9 mouse cellular contexts compared by ENCODE assay signal in genomic region chr2:31339826-31340225, GRCm38 (mm10). TPM values are rescaled to one million over a fixed set of nuclear protein-coding genes. Genes with fewer than 3 reads are reported as not detected.
DNase-seq lines count a peak whose midpoint lies in the region; ATAC-seq and TF ChIP-seq lines count a peak whose summit lies in the region.
"Had no signal": no experiment of that assay in that cellular context is flagged by ENCODE, and none has a peak within 500 bp of the region (broad histone marks: within the 10 kb centered on the region; RNA-seq: fewer than 3 reads in every experiment).

No protein-coding gene starts in this region.

- no peak overlapping the region for H3K9ac ChIP-seq in kidney, embryonic 15.5 days
- no peak overlapping the region for H3K9ac ChIP-seq in neural tube, embryonic 11.5 days (ENCODE audit: low read length)

- intact Hi-C loops in gastrocnemius, adult 2 months (cut with DNase I), result no loop called here

- peak overlapping the region; percentile 59 for H3K27ac ChIP-seq in gastrocnemius, adult 2 months
- H3K27ac ChIP-seq in kidney, embryonic 15.5 days, result no peak overlapping the region
- no peak overlapping the region for H3K27ac ChIP-seq in neural tube, embryonic 11.5 days (ENCODE audit: low read depth, low read length)

- no peaks in the 10 kb centered on the region for H3K9me3 ChIP-seq in kidney, embryonic 15.5 days (replicated peaks)
- H3K9me3 ChIP-seq in neural tube, embryonic 11.5 days (ENCODE audit: control insufficient read depth, low read length), result no peaks in the 10 kb centered on the region

- no peak overlapping the region for H3K4me2 ChIP-seq in kidney, embryonic 15.5 days
- no peak overlapping the region for H3K4me2 ChIP-seq in neural tube, embryonic 11.5 days (ENCODE audit: low read depth)

- ATAC-seq in cerebellum, adult (ENCODE audit: insufficient number of reproducible peaks, low FRiP score, low TSS enrichment), result no peak
- peak; percentile 58; the same call in 1 of the 2 replicates for ATAC-seq in kidney, embryonic 15.5 days (replicated peaks; ENCODE audit: low FRiP score)
- ATAC-seq in neural tube, embryonic 11.5 days (ENCODE audit: insufficient read depth, low FRiP score, low TSS enrichment), result no peak
- ATAC-seq in frontal cortex, adult (ENCODE audit: low TSS enrichment), result no peak

- H3K36me3 ChIP-seq in kidney, embryonic 15.5 days, result no peaks in the 10 kb centered on the region
- H3K36me3 ChIP-seq in neural tube, embryonic 11.5 days (ENCODE audit: control insufficient read depth, insufficient read depth, low read length), result no peaks in the 10 kb centered on the region

- no peak for TF ChIP-seq CTCF in gastrocnemius, adult 2 months (IDR thresholded peaks at IDR 0.05)

- peaks cover 12% of the 10 kb centered on the region for H3K27me3 ChIP-seq in kidney, embryonic 15.5 days
- H3K27me3 ChIP-seq in neural tube, embryonic 11.5 days (ENCODE audit: control insufficient read depth, insufficient read depth, low read length), result no peaks in the 10 kb centered on the region

- peaks cover 18% of the 10 kb centered on the region for H3K4me1 ChIP-seq in kidney, embryonic 15.5 days
- no peaks in the 10 kb centered on the region for H3K4me1 ChIP-seq in neural tube, embryonic 11.5 days (ENCODE audit: control insufficient read depth, insufficient read depth, low read length)

- WGBS in kidney, embryonic 15.5 days, result 12% methylated on average over 9 of the region's 9 CpGs
- 48% methylated on average over 9 of the region's 9 CpGs for WGBS in neural tube, embryonic 11.5 days

- DNase-seq in cerebellum, postnatal 10 days, result peak; percentile 73 to 81
- peak; percentile 89 for DNase-seq in gastrocnemius, adult 2 months
- peak; percentile 35 for DNase-seq in neural tube, embryonic 11.5 days (ENCODE audit: low spot score)
- DNase-seq in spleen, adult 12 weeks (ENCODE audit: low spot score), result no peak
- no peak for DNase-seq in cerebellum, adult 9-11 months

- no peak overlapping the region for H3K4me3 ChIP-seq in gastrocnemius, adult 2 months
- no peak overlapping the region for H3K4me3 ChIP-seq in kidney, embryonic 15.5 days (replicated peaks)
- H3K4me3 ChIP-seq in neural tube, embryonic 11.5 days (ENCODE audit: low read depth, low read length), result no peak overlapping the region

RNA-seq across cellular contexts. Expression of gene Hmcn2, which starts 25.6 kb away (rescaled TPM):
- total RNA-seq in gastrocnemius, adult 2 months (2021), result 10 to 100 TPM; 21.6 to 36.8 TPM
- 0.22 and 0.33 TPM in 2 replicates for polyA plus RNA-seq in kidney, embryonic 15.5 days (2015; fragmentation: Nextera tagmentation; extraction: Ambion mirVana)
- 0.17 and 0.23 TPM in 2 replicates for polyA plus RNA-seq in neural tube, embryonic 11.5 days (2014; fragmentation: Nextera tagmentation; extraction: Ambion mirVana)
- total RNA-seq: neutrophil, adult 5-6 weeks had no signal

Comparison
In these comparisons a context has a peak if more than half of its experiments do, and no peak if none do; other contexts are left out.
1. DNase-seq: peak in cerebellum, postnatal 10 days (2 of 2), gastrocnemius, adult 2 months (single experiment) and neural tube, embryonic 11.5 days (single experiment); none in spleen, adult 12 weeks (single experiment) and cerebellum, adult 9-11 months (single experiment).